Mouse (Mus musculus): ENCODE measurements at regions not wholly inside any gene's neighbourhood (a gene's known extent, or its start where the extent isn't known, plus 50 kb on each side); places are given as distances from the start of the nearest gene placed in this dataset.

DNA sequence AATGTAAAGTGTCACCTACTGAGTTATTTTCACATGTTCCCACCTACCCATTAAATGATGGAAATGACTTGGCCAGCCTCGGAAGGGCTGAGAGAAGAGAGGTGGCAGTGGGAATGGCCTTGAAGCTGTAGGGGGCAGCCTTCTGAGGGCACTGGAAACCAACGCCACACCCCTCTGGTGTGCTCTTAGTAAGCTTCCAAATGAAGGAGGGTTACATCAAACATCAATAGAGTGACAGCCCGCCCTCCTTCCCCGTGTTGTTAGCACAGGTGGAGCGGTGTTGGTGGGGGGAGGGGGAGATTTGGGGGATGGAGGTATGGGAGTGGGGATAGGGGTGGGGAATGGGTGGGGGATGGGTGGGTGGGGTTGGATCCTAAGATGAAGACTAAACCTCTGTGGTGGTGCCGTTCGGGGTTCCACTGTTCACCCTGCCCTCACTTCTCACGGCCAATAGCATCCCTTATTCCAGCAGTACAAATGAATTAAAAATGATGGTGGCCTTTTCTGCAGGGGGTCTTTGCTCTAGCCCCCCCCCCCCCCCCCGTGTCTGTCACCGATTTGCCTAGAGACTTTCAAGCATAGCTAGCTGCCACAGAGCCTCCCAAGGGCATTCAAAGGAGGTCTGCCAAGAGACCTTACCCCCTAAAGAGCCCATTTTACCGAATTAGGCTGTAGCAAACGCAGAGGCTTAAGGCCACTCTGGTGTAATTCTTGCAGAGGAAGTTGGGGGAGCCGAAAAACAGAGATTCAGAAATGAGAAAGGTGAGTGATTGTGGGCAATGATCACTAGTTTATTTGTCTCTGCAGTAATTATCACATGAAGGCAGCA, 267.4 kb upstream of the Kazn start:
- no peak overlapping the region for H3K27ac ChIP-seq (ENCODE audit: insufficient read depth, low read depth, low read length)
- DNase-seq = no peak
- WGBS = 27% methylated on average over 13 of the region's 13 CpGs
- H3K27me3 ChIP-seq (replicated peaks; ENCODE audit: control insufficient read depth, insufficient read depth, low read length) = no peaks in the 10 kb centered on the region
- no peak overlapping the region for H3K4me3 ChIP-seq (ENCODE audit: insufficient read depth, low read depth, low read length)
- no peaks in the 10 kb centered on the region for H3K4me1 ChIP-seq (ENCODE audit: control insufficient read depth, insufficient read depth, low read length)
- TF ChIP-seq CTCF (conservative IDR thresholded peaks at IDR 0.05; ENCODE audit: insufficient read depth, insufficient read length, low read depth, low read length) (no peak), POLR2A (IDR thresholded peaks at IDR 0.05; ENCODE audit: low read depth, low read length) (no peak)
- no peaks in the 10 kb centered on the region for H3K36me3 ChIP-seq (ENCODE audit: control insufficient read depth, insufficient read depth, low read length)

- Histone ChIP-seq H3K27ac (ENCODE audit: insufficient read depth, low read depth, low read length) (no peak overlapping the region), H3K4me3 (ENCODE audit: insufficient read depth, low read depth, low read length) (no peak overlapping the region), H3K36me3 (ENCODE audit: control insufficient read depth, insufficient read depth, low read length) (no peaks in the 10 kb centered on the region), H3K27me3 (replicated peaks; ENCODE audit: control insufficient read depth, insufficient read depth, low read length) (no peaks in the 10 kb centered on the region), H3K4me1 (ENCODE audit: control insufficient read depth, insufficient read depth, low read length) (no peaks in the 10 kb centered on the region)
- no peak for TF ChIP-seq POLR2A (IDR thresholded peaks at IDR 0.05; ENCODE audit: low read depth, low read length)
- no peak for TF ChIP-seq CTCF (conservative IDR thresholded peaks at IDR 0.05; ENCODE audit: insufficient read depth, insufficient read length, low read depth, low read length)
- no peak for DNase-seq
- 93% methylated on average over 15 of the region's 15 CpGs for WGBS
Measured at GRCm38 (mm10) chr4:142503761-142504160, 264.6 kb upstream of the Kazn start.

GRCm38 (mm10) chr4:142501177-142501576, 262.0 kb upstream of the Kazn start:
- 77% methylated on average over 8 of the region's 8 CpGs for WGBS
- Histone ChIP-seq H3K4me1 (ENCODE audit: control insufficient read depth, insufficient read depth, low read length) (no peaks in the 10 kb centered on the region), H3K36me3 (ENCODE audit: control insufficient read depth, insufficient read depth, low read length) (no peaks in the 10 kb centered on the region), H3K27ac (ENCODE audit: insufficient read depth, low read depth, low read length) (no peak overlapping the region), H3K27me3 (replicated peaks; ENCODE audit: control insufficient read depth, insufficient read depth, low read length) (no peaks in the 10 kb centered on the region), H3K4me3 (ENCODE audit: insufficient read depth, low read depth, low read length) (no peak overlapping the region)
- DNase-seq = no peak
- TF ChIP-seq CTCF (conservative IDR thresholded peaks at IDR 0.05; ENCODE audit: insufficient read depth, insufficient read length, low read depth, low read length) = no peak
- TF ChIP-seq POLR2A (IDR thresholded peaks at IDR 0.05; ENCODE audit: low read depth, low read length) = no peak

GRCm38 (mm10) chr4:142500541-142500940, 261.3 kb upstream of the Kazn start:
- no peak overlapping the region for H3K27ac ChIP-seq (ENCODE audit: insufficient read depth, low read depth, low read length)
- no peaks in the 10 kb centered on the region for H3K36me3 ChIP-seq (ENCODE audit: control insufficient read depth, insufficient read depth, low read length)
- TF ChIP-seq CTCF (conservative IDR thresholded peaks at IDR 0.05; ENCODE audit: insufficient read depth, insufficient read length, low read depth, low read length) = no peak
- no peak for TF ChIP-seq POLR2A (IDR thresholded peaks at IDR 0.05; ENCODE audit: low read depth, low read length)
- 62% methylated on average over 7 of the region's 7 CpGs for WGBS
- H3K27me3 ChIP-seq (replicated peaks; ENCODE audit: control insufficient read depth, insufficient read depth, low read length) = no peaks in the 10 kb centered on the region
- no peak overlapping the region for H3K4me3 ChIP-seq (ENCODE audit: insufficient read depth, low read depth, low read length)
- DNase-seq = no peak
- H3K4me1 ChIP-seq (ENCODE audit: control insufficient read depth, insufficient read depth, low read length) = no peaks in the 10 kb centered on the region

- Histone ChIP-seq H3K4me3 (ENCODE audit: insufficient read depth, low read depth, low read length) (no peak overlapping the region), H3K27ac (ENCODE audit: insufficient read depth, low read depth, low read length) (no peak overlapping the region), H3K4me1 (ENCODE audit: control insufficient read depth, insufficient read depth, low read length) (no peaks in the 10 kb centered on the region), H3K36me3 (ENCODE audit: control insufficient read depth, insufficient read depth, low read length) (no peaks in the 10 kb centered on the region), H3K27me3 (replicated peaks; ENCODE audit: control insufficient read depth, insufficient read depth, low read length) (no peaks in the 10 kb centered on the region)
- WGBS = 42% methylated on average over 12 of the region's 12 CpGs
- DNase-seq = no peak
- TF ChIP-seq POLR2A (IDR thresholded peaks at IDR 0.05; ENCODE audit: low read depth, low read length) = no peak
- TF ChIP-seq CTCF (conservative IDR thresholded peaks at IDR 0.05; ENCODE audit: insufficient read depth, insufficient read length, low read depth, low read length) = no peak
Measured at GRCm38 (mm10) chr4:142496605-142497004, 257.4 kb upstream of the Kazn start.

DNA sequence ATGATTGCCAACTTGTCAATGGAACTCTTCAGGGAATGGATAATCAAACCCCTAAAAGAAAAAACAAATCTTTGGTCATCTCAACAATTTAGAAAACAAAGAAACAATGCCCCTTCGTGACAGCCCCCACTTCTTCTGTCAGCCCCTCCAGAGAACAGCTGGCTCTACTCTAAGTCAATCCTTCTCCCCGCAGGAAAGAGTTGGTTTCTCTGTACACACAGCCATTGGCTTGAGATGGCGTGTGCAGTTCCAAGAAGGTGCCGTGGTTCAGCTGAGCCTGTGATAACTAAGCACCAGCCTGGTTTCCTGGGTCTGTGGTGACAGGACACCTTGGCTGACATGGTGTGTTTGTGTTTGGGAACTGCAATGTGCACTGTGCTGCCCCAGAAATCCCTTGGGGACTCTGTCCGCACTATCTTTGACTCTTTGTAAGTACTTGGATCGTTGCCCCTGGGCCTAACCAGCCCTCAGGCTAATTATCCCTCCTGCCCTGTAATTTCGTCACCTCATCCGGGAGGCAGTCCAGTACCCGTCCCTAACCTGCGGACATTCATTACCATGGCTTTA, 253.8 kb upstream of the Kazn start:
- peak; percentile 22 for DNase-seq
- no peaks in the 10 kb centered on the region for H3K36me3 ChIP-seq (ENCODE audit: control insufficient read depth, insufficient read depth, low read length)
- H3K4me1 ChIP-seq (ENCODE audit: control insufficient read depth, insufficient read depth, low read length) = no peaks in the 10 kb centered on the region
- no peak overlapping the region for H3K27ac ChIP-seq (ENCODE audit: insufficient read depth, low read depth, low read length)
- WGBS = 57% methylated on average over 10 of the region's 10 CpGs
- TF ChIP-seq POLR2A (IDR thresholded peaks at IDR 0.05; ENCODE audit: low read depth, low read length) = no peak
- no peak for TF ChIP-seq CTCF (conservative IDR thresholded peaks at IDR 0.05; ENCODE audit: insufficient read depth, insufficient read length, low read depth, low read length)
- H3K27me3 ChIP-seq (replicated peaks; ENCODE audit: control insufficient read depth, insufficient read depth, low read length) = no peaks in the 10 kb centered on the region
- no peak overlapping the region for H3K4me3 ChIP-seq (ENCODE audit: insufficient read depth, low read depth, low read length)

GRCm38 (mm10) chr4:142485784-142486423, 246.7 kb upstream of the Kazn start:
- 76% methylated on average over 4 of the region's 4 CpGs for WGBS
- no peak for DNase-seq

More at GRCm38 (mm10) chr4:142485784-142486423, 246.7 kb upstream of the Kazn start:
- Histone ChIP-seq H3K4me3 (ENCODE audit: insufficient read depth, low read depth, low read length) (no peak overlapping the region), H3K27ac (ENCODE audit: insufficient read depth, low read depth, low read length) (no peak overlapping the region), H3K36me3 (ENCODE audit: control insufficient read depth, insufficient read depth, low read length) (no peaks in the 10 kb centered on the region), H3K27me3 (replicated peaks; ENCODE audit: control insufficient read depth, insufficient read depth, low read length) (no peaks in the 10 kb centered on the region), H3K4me1 (ENCODE audit: control insufficient read depth, insufficient read depth, low read length) (no peaks in the 10 kb centered on the region)
- no peak for TF ChIP-seq POLR2A (IDR thresholded peaks at IDR 0.05; ENCODE audit: low read depth, low read length)
- no peak for TF ChIP-seq CTCF (conservative IDR thresholded peaks at IDR 0.05; ENCODE audit: insufficient read depth, insufficient read length, low read depth, low read length)
